Comparison of ENCODE assay signal across 10 mouse cellular contexts in genomic region chr6:56902606-56903520, GRCm38 (mm10). TPM values are rescaled to one million over a fixed set of nuclear protein-coding genes. Genes with fewer than 3 reads are reported as not detected.
DNase-seq lines count a peak whose midpoint lies in the region; ATAC-seq and TF ChIP-seq lines count a peak whose summit lies in the region.
"Had no signal": no experiment of that assay in that cellular context is flagged by ENCODE, and none has a peak within 500 bp of the region (broad histone marks: within the 10 kb centered on the region; RNA-seq: fewer than 3 reads in every experiment).

No protein-coding gene starts in this region.

- H3K27me3 ChIP-seq in hindbrain, embryonic 10.5 days (ENCODE audit: insufficient read depth, poor library complexity, severe bottlenecking), result no peaks in the 10 kb centered on the region
- H3K27me3 ChIP-seq in hindbrain, embryonic 14.5 days (ENCODE audit: control insufficient read depth, insufficient read depth, low read length), result no peaks in the 10 kb centered on the region
- no peaks in the 10 kb centered on the region for H3K27me3 ChIP-seq in intestine, embryonic 15.5 days (replicated peaks)
- no peaks in the 10 kb centered on the region for H3K27me3 ChIP-seq in neural tube, embryonic 15.5 days (replicated peaks)
- H3K27me3 ChIP-seq in forebrain, postnatal 0 days (ENCODE audit: insufficient read depth, low read length), result no peaks in the 10 kb centered on the region
- H3K27me3 ChIP-seq: limb, embryonic 13.5 days had no signal

- no peak overlapping the region for H3K4me2 ChIP-seq in hindbrain, embryonic 14.5 days (replicated peaks)
- H3K4me2 ChIP-seq in intestine, embryonic 15.5 days (replicated peaks), result no peak overlapping the region
- no peak overlapping the region for H3K4me2 ChIP-seq in neural tube, embryonic 15.5 days
- no peak overlapping the region for H3K4me2 ChIP-seq in forebrain, postnatal 0 days (ENCODE audit: low read depth)

- WGBS in hindbrain, embryonic 10.5 days, result 79% methylated on average over 7 of the region's 7 CpGs
- 85% methylated on average over 7 of the region's 7 CpGs for WGBS in hindbrain, embryonic 14.5 days
- 78% methylated on average over 7 of the region's 7 CpGs for WGBS in intestine, embryonic 15.5 days
- WGBS in neural tube, embryonic 15.5 days, result 80% methylated on average over 7 of the region's 7 CpGs
- 78% methylated on average over 7 of the region's 7 CpGs for WGBS in forebrain, postnatal 0 days

- H3K4me1 ChIP-seq in hindbrain, embryonic 10.5 days (replicated peaks), result peaks cover 5% of the 10 kb centered on the region
- H3K4me1 ChIP-seq in hindbrain, embryonic 14.5 days (replicated peaks; ENCODE audit: control insufficient read depth, insufficient read depth, low read length), result peaks cover 27% of the 10 kb centered on the region; the same call in 1 of the 2 replicates
- H3K4me1 ChIP-seq in intestine, embryonic 15.5 days (replicated peaks), result peaks cover 17% of the 10 kb centered on the region
- H3K4me1 ChIP-seq in neural tube, embryonic 15.5 days, result peaks cover 30% of the 10 kb centered on the region
- peaks cover 7% of the 10 kb centered on the region; the same call in 1 of the 2 replicates for H3K4me1 ChIP-seq in forebrain, postnatal 0 days (ENCODE audit: insufficient read depth)

- H3K9me3 ChIP-seq in hindbrain, embryonic 10.5 days, result no peaks in the 10 kb centered on the region
- H3K9me3 ChIP-seq in hindbrain, embryonic 14.5 days (ENCODE audit: control insufficient read depth, low read length), result no peaks in the 10 kb centered on the region
- no peaks in the 10 kb centered on the region for H3K9me3 ChIP-seq in intestine, embryonic 15.5 days
- no peaks in the 10 kb centered on the region for H3K9me3 ChIP-seq in neural tube, embryonic 15.5 days (replicated peaks)
- no peaks in the 10 kb centered on the region for H3K9me3 ChIP-seq in forebrain, postnatal 0 days (ENCODE audit: low read length)
- H3K9me3 ChIP-seq: limb, embryonic 13.5 days had no signal

- H3K9ac ChIP-seq in hindbrain, embryonic 14.5 days, result no peak overlapping the region
- no peak overlapping the region for H3K9ac ChIP-seq in intestine, embryonic 15.5 days
- H3K9ac ChIP-seq in neural tube, embryonic 15.5 days (replicated peaks), result no peak overlapping the region
- H3K9ac ChIP-seq in forebrain, postnatal 0 days, result no peak overlapping the region
- H3K9ac ChIP-seq: limb, embryonic 13.5 days had no signal

- no peak for TF ChIP-seq CTCF in forebrain, postnatal 0 days (IDR thresholded peaks at IDR 0.05; ENCODE audit: low read depth)

- no peaks in the 10 kb centered on the region for H3K36me3 ChIP-seq in hindbrain, embryonic 10.5 days
- H3K36me3 ChIP-seq in hindbrain, embryonic 14.5 days (replicated peaks; ENCODE audit: control insufficient read depth, insufficient read depth), result no peaks in the 10 kb centered on the region
- H3K36me3 ChIP-seq in intestine, embryonic 15.5 days, result no peaks in the 10 kb centered on the region
- no peaks in the 10 kb centered on the region for H3K36me3 ChIP-seq in neural tube, embryonic 15.5 days
- no peaks in the 10 kb centered on the region for H3K36me3 ChIP-seq in forebrain, postnatal 0 days (ENCODE audit: insufficient read depth)
- H3K36me3 ChIP-seq: limb, embryonic 13.5 days had no signal

- H3K4me3 ChIP-seq in hindbrain, embryonic 10.5 days, result no peak overlapping the region
- H3K4me3 ChIP-seq in hindbrain, embryonic 14.5 days (replicated peaks; ENCODE audit: low read length), result no peak overlapping the region
- no peak overlapping the region for H3K4me3 ChIP-seq in intestine, embryonic 15.5 days (replicated peaks)
- H3K4me3 ChIP-seq in neural tube, embryonic 15.5 days (replicated peaks), result no peak overlapping the region
- no peak overlapping the region for H3K4me3 ChIP-seq in forebrain, postnatal 0 days (ENCODE audit: low read depth, low read length)
- H3K4me3 ChIP-seq: limb, embryonic 13.5 days had no signal

- no peak; the same call in 1 of the 2 replicates for ATAC-seq in hindbrain, embryonic 14.5 days (ENCODE audit: low FRiP score)
- ATAC-seq in intestine, embryonic 15.5 days, result peak; percentile 29; the same call in 1 of the 2 replicates
- peak; percentile 23; the same call in 1 of the 2 replicates for ATAC-seq in neural tube, embryonic 15.5 days (ENCODE audit: low FRiP score)
- no peak for ATAC-seq in forebrain, postnatal 0 days

- 0 out of 2 replicates have a peak overlapping the region, but pooled peaks have one; percentile 12 for H3K27ac ChIP-seq in hindbrain, embryonic 10.5 days
- H3K27ac ChIP-seq in hindbrain, embryonic 14.5 days, result no peak overlapping the region
- H3K27ac ChIP-seq in intestine, embryonic 15.5 days, result no peak overlapping the region
- H3K27ac ChIP-seq in neural tube, embryonic 15.5 days (replicated peaks), result no peak overlapping the region
- no peak overlapping the region for H3K27ac ChIP-seq in forebrain, postnatal 0 days (ENCODE audit: low read depth, low read length)

- DNase-seq in hindbrain, embryonic 10.5 days (ENCODE audit: low spot score), result no peak
- no peak for DNase-seq in hindbrain, embryonic 14.5 days (ENCODE audit: low spot score)
- peak; percentile 85 for DNase-seq in c-Kit-positive CD71-positive TER-119-positive erythroid progenitor cells, embryonic 14.5 days (ENCODE audit: low spot score)
- DNase-seq in forebrain, postnatal 0 days, result no peak
- no peak for DNase-seq in Muller cell, postnatal 12 days (ENCODE audit: inconsistent ontology term)
- DNase-seq in thymus, postnatal 25 days, result no peak
- DNase-seq: kidney, adult 18-20 months had no signal

RNA-seq across cellular contexts. Expression of gene Nt5c3, which starts 20.9 kb away (rescaled TPM):
- polyA plus RNA-seq in hindbrain, embryonic 10.5 days (2016; fragmentation: Nextera tagmentation; extraction: Ambion mirVana), result 66.4 and 73.5 TPM in 2 replicates
- 174 and 180 TPM in 2 replicates for polyA plus RNA-seq in hindbrain, embryonic 14.5 days (2014; fragmentation: Nextera tagmentation; extraction: Ambion mirVana)
- 66.9 and 73.3 TPM in 2 replicates for polyA plus RNA-seq in intestine, embryonic 15.5 days (2015; fragmentation: Nextera tagmentation; extraction: Ambion mirVana)
- 137 and 152 TPM in 2 replicates for polyA plus RNA-seq in neural tube, embryonic 15.5 days (2015; fragmentation: Nextera tagmentation; extraction: Ambion mirVana)
- total RNA-seq in forebrain, postnatal 0 days (2014; rRNA removed), result 114 and 119 TPM in 2 replicates
- 197 and 225 TPM in 2 replicates for polyA plus RNA-seq in forebrain, postnatal 0 days (2015; fragmentation: Nextera tagmentation; extraction: Ambion mirVana)

RNA-seq across cellular contexts. Expression of gene Vmn1r4, which starts 21.0 kb away (rescaled TPM):
- 0.27 and 0.47 TPM in 2 replicates for polyA plus RNA-seq in hindbrain, embryonic 10.5 days (2016; fragmentation: Nextera tagmentation; extraction: Ambion mirVana)
- polyA plus RNA-seq in hindbrain, embryonic 14.5 days (2014; fragmentation: Nextera tagmentation; extraction: Ambion mirVana), result 0.62 and 0.72 TPM in 2 replicates
- 0.32 and 0.49 TPM in 2 replicates for polyA plus RNA-seq in intestine, embryonic 15.5 days (2015; fragmentation: Nextera tagmentation; extraction: Ambion mirVana)
- polyA plus RNA-seq in neural tube, embryonic 15.5 days (2015; fragmentation: Nextera tagmentation; extraction: Ambion mirVana), result 0.58 and 0.82 TPM in 2 replicates
- total RNA-seq in forebrain, postnatal 0 days (2014; rRNA removed), result 0.31 and 1.00 TPM in 2 replicates
- 0.67 and 0.73 TPM in 2 replicates for polyA plus RNA-seq in forebrain, postnatal 0 days (2015; fragmentation: Nextera tagmentation; extraction: Ambion mirVana)

Comparison
In these comparisons a context has a peak if more than half of its experiments do, and no peak if none do; other contexts are left out.
1. ATAC-seq: peak in intestine, embryonic 15.5 days (single experiment) and neural tube, embryonic 15.5 days (single experiment); none in hindbrain, embryonic 14.5 days (single experiment) and forebrain, postnatal 0 days (single experiment).